Mouse (Mus musculus): ENCODE measurements around the gene Gpx3. TPM values are rescaled to one million over a fixed set of nuclear protein-coding genes. Genes with fewer than 3 reads are reported as not detected.
"Not testable (repeated sequence)": the region's sequence is repeated elsewhere in the genome, so short reads cannot be mapped to it uniquely, and the experiment has no call there.

Gpx3 gene
- total RNA-seq, 2 experiments from 2014 or later, result 23.2 to 36.0 TPM

DNA sequence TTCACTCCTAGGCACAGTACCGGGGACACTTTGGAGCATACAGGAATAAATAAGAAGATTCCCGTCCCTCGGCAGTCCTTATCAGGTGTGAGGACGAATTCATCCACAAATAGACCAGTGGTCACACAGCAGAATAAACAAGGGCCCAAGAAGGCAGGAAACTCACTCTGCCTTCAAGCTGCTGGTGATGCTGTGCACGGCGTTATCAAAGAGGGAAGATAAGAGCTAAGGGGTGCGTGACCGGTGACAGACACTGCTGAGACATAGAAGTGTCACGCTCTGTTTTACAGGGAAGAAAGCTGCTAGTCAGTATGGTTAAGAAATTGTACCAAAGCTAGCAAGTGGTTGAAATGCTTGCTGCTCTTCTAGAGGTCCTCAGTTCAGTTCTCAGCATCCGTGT is 22.3 kb upstream of the Gpx3 start:
- DNase-seq, result no peak

DNA sequence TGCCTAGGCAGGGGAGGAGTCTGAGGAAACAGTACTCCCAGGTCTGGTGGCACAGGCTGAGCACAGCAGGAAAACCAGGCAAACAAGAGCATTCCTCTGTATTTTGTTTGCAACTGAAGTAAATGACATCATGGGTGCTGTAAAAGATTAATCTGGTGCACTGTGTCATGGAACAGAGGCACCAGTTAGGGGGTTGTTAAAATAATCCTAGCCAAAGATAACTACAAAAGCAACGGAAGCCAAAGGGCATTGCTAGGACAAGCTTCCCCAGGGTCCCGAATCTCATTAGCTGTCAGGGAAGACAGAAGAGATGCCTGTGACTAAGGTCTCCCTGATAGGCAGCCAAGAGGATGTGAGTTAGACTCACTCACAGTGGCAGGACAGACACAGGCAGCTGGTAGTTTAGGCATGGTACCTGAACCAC is 21.2 kb upstream of the Gpx3 start:
- DNase-seq, result no peak

DNA sequence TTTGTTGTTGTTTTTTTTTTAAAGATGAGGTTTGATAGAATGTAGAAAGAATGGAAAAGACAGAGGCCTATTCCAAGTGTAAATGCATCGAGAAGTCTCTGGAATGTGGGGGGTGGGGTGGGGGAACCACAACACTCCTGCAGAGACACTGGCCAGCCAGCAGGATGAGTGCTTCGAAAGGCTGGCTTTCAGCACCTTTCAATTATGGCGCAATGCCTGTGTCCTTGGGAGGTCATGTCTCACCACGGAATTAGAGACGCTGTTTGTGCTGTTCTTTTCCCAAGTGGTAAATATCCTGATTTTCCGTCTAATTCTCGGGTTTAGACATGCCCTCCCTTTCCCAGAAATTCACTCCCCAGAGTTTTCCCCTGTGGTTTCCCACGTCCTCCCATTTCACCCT is 19.6 kb upstream of the Gpx3 start:
- no peak for DNase-seq

DNA sequence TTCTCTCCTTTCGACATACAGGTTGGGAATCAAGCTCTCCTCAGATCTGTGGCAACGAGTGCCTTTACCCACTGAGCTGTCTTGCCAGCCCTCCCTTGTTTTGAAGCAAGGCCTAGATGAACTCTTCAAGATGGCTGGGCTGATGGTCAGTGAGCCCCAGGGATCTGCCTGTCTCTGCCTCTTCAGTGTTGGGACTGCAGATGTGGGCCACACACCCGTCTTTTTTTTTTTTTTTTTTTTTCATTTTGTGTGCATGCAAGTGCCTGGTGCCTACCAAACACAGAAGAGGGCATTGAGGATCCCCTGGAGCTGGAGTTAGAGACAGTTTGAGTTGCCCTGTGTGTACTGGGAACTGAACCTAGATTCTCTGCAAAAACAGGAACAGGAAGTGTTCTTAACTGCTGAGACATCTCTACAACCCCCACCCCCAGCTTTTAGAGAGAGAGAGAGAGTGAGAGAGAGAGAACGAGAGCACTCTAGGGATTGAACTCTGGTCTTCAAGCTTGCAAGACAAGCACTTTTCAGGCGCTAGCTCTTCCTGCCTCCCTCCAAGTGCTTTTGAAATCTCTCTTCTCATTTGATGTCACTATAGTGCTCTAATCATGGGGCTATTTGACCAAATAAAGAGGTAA is 17.9 kb upstream of the Gpx3 start:
- DNase-seq, result no peak

DNA sequence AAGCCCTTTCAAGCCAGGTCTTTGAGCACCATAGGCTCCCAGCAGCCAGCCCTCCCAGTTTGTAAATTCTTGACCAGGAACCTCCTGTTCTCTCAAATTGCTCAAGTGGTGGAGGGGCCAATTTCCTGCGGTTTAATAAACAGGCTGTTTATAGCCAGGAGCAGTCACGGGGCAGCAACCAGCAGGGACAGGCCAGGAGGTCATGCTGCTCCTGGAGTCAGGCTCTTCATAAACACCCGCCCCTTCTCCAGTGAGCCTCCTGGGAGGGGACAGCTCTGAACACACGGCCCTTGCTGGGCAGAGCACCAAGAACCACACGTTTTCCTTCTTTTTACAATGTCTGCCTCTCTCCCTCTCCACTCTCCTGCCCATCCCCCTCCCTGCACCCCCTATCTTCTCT is 17.3 kb upstream of the Gpx3 start:
- DNase-seq, result peak; percentile 29

DNA sequence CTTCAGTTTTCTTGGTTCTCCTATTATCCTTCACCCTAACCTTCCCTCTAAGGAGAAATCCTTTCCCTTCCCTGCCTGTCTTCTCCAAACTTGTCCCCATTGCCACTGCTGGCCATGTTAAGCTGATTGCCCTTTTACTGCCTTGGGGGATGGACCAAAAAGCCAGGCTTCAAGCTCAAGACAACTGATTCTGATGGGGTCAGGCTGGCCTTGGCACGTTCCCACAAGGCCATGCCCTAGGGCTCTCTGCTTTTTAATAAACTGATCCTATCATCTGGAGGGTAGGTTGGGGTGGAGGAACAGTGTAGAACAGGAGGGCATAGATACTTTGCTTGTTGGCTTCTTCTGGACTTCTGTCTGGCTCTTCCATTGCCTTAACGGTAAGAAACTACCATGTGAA is 16.8 kb upstream of the Gpx3 start:
- DNase-seq, result no peak

DNA sequence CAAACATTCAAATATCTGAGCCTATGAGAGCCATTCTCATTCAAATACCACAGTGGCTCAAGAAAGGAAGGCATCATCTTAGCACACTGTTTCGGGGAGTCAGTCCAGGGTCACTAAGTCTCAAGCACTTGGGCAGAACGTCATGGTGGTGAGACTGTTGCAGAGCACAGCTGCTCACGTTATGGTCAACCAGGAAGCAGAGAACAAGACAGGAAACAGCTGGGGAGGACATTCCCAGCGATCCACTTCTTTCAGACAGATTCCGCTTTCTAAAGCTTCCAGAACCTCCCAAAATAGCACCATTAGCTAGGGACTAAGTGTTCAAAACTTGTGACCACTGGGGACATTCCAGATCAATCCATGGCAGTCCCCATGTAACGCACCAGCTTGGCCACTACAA is 14.3 kb upstream of the Gpx3 start:
- no peak for DNase-seq

DNA sequence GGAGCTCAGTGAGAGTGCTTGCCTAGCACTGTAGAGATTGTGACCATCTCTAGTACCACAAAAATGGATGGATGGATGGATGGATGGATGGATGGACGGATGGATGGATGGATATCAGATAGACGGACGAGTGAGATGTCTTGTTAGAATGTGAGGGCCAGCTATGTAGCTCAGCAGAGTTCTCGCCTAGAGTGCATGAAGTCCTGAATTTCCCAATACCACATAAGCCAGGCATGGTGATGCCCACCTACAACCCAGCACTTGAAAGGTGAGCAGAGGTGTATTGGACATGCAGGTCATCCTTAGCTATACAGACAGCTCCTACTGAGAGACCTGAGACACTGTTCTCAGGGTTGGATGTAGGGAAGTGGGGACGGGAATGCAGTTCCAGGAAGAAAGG is 10.9 kb upstream of the Gpx3 start:
- DNase-seq, result no peak

DNA sequence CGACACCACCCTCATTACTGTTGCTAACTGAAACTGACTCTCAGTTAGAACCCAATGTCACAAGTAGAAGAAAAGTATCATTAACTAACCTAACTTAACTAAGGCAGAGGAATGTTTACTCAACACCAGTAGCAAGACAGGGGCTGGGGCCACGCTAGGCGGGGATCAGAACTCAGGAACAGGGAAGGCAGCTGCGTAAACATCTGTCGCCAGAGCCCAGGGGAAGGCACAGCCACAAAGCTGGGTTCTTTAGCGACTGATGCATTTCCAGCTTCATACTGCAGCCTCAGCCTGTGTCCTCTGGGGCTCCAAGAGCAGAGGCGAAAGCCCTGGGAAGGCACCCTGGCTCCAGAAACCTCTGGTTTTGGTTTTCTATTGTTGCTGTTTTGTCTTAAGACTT is 10.2 kb upstream of the Gpx3 start:
- no peak for DNase-seq

DNA sequence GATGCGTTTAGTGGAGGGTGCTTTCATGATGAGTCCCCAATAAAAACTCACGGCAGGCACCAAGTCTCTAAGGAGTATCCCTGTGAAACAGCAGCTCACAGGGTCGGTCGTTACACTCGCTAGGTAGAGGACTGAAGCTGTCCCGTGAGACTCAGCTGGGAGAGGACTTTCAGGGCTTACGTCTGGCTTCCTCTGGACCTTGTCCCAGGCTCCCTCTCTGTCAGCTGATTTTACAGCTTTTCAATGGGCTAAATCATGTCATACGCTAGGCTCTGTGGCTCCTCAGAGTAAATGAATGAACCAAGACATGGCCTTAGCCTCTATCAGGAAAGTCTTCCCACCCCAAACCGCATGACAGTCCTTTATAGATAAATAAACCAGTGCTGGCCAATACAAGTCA is 7.7 kb upstream of the Gpx3 start:
- no peak for DNase-seq

DNA sequence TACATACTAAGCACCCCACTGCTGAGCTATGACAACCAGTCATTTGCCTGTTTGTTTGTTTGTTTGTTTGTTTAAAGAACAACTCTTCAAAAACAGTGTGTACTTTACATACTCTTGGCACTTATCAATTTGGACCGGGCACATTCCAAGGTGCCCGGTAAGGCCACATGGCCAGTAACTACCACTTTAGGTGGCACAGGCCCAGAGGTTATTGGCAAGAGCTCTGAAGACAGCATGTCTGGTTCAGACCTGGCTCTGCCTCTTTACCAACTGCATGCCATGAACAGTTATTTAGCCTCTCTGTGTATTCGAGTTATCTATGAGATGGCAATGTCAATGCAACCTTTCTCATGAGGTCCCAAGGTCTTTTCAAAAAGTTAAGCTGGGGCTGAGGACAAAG is 5.6 kb upstream of the Gpx3 start:
- not testable (repeated sequence) for DNase-seq

DNA sequence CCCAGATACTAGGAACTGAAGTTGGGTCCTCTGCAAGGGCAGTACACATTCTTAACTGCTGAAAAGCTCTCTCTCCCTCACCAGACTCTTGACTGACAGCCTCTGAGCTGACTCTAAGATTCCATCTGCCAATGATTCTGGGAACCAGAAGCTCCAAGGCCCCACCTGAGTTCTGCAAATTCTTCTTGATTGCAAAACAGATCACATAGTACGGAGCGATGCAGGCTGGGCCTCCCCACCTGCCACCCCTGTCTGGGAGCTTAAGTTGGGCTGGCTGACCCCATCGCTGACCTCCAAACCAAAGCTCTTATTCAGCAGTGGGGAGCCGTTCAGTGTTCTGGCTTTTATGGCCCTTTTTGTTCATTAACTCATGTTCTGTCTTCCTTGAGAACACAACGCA is 4.8 kb upstream of the Gpx3 start:
- no peak for DNase-seq

DNA sequence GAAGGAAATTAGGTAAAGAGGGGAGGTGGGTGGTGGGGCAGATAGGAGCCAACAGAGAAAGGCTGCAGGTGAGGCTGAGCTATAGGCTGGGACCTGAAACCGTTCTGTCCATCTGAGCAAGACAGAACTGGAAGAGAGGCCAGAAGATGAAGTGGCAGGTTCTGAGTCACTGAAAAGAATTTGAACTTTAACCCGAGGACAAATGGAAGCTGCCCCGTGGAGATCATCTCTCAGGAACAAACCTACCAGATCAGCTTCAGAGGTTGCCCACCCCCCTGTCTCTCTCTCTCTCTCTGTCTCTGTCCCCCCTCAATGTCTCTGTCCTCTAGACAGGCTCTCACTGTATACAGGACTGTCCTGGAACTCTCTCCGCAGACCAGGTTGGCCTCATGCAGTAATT is 2.6 kb upstream of the Gpx3 start:
- DNase-seq, result no peak

DNA sequence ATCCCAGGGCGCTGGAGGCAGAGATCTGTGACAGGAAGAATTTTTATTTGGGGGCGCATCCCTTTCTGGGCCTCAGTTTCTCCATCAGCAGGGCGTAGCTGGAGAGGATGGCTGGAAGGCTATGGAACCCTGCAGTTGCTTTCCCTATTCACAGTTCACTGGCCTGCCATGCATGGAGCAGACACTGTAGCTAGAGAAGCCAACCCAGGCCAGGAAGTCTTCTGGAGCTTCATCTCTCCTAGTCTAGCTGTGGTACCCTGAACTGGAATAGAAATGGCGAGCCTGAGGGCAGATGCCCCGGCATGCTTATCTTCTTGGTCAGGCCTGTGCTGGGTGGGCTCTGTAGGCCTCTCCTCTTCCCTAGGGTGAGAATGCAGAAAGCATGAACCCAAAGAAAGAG is 1.1 kb downstream of the Gpx3 start:
- no peak for DNase-seq

DNA sequence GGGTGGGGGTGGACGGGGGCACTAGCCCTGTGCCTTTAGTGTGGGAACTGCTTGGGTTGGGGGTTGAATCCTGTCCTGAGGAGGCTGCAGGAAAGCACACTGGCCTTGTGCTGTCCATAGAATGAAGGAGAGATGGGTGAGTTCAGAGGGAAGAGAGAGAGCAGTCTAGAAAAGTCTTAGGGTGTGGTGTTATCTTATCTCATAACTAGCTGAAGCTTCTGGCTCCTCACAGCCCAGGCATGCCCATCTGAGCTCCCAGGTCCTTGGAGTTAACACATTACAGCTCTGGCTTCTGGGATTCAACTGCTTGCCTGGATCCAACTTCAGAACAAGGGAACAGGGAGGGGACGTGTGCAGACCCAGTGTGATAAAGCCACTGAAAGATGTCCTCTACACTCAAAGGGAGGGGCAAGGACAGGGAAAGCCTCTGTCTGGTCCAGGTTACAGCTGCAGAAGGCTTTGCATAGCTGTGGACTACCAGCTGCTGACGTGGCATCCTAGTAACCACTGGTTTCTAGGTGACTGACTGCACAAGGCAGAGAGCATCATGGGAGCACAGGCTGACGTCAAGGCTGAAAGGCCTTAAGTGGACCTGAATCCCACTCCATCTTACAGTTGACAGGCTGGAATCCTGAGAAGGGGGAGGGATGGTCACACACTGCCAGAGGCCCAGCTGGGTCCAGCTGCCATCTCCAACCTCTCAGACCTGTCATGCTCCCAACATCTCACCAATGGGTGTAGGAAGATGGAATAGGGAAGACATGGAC is 1.9 kb downstream of the Gpx3 start:
- no peak for DNase-seq

DNA sequence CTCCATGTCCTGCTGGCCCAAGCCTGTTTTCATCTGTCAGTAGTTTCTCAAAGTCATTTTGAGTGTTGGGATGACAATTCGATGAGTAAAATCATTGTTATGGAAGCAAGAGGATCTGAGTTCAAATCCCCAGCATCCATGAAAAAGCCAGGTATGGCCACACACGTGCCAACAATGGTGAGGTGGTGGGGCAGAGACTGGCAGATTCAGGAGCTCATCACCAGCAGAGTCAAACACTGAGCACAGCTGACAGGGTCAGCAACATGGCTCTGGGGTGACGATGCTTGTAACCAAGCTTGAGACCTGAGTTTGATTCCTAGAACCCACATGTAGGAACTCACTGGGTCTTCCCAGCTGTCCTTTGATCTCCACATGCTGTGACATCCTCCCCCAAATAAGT is 2.8 kb downstream of the Gpx3 start:
- DNase-seq, result no peak

DNA sequence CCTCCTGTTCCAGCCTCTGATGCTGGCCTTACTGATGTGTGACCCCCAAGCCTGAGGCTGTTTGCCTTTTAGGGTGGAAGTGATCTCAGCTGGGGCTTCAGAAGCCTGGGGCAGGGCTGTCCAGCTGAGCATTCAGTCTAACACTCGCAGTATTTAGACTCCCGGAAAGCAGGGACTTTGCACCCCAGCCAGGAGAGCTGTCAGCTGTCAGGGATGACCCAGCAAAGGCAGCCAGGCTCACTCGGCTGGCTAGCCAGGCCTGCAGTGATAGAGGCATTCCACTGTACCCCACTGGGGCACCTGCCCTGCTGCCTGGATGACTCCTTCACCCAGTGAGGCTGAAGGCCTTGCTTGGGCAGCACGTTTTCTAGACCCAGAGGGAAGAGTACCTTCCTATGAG is 3.7 kb downstream of the Gpx3 start:
- peak; percentile 44 for DNase-seq

DNA sequence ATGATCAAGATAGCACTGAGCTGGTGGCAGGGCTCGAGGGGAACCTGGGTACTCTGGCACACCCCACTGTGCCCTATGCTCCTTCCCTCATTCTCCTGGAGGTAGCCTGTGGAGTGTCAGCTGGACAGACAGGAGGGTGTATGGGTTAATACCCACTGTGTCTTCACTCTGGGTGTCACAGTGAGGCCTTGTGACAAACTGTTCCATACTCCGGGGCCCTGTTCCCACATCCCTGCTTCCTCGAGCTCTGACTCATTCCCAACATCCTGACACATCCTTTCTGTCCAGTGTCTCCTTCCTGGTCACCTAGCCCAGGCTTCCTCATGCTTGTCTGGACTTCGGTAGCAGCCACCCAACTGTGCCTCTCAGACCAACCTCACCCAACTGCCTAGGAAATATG is 4.2 kb downstream of the Gpx3 start:
- DNase-seq, result no peak

DNA sequence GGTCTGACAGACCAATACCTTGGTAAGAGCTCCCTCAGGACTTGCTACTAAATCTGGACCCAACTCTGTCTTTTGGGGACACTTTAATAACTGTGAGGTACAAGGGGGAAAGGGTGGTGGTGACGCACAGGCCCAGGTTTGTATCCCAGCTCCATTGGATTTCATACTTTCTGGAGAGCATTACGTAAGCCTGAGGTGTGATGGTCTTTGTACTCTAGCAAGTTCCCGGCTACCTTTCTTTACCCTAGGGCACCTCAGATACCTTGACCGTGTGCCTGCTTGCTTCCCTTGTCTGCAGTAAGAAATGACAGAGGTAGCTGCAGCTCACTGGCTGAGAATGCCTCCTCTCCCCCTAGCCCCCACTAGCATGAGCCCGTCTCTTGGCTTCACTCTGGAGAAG is 5.0 kb downstream of the Gpx3 start:
- DNase-seq, result no peak

DNA sequence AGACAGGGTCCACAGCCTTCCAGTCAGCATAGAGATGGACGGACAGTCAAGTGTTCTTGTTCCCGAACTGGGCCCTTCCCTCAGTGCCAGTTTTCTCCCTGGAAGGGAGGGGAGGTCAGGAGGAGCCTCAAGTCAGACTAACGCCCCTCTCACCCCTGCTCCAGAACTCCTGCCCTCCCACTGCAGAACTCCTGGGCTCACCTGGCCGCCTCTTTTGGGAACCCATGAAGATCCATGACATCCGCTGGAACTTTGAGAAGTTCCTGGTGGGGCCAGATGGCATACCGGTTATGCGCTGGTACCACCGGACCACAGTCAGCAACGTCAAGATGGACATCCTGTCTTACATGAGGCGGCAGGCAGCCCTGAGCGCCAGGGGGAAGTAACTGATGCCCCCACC is 7.0 kb downstream of the Gpx3 start:
- DNase-seq, result no peak

DNA sequence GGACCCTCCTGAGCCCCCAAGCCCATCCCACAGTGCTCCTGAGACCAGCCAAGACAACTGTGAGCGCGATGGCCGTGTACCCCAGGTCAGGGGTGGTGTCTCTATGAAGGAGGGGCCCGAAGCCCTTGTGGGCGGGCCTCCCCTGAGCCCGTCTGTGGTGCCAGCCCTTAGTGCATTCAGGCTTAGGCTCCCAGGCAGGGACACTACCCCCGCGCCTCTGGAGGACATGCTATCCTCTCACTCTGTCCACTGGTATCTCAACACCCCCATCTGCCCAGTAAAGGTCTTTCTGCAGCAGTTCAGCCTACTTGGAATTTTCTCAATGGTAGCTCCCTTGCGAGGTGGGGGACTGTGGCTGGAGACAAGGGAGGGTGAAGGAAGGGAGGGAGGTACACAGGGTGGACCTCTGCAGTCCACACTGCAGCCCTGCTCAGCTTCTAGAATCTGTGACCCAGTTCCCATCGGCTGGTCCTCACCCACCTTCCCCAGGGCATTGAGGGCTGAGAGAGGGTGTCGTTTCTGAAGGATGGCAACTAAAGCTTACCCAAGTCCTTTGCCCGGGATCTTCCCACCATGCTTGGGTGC is 7.9 kb downstream of the Gpx3 start:
- DNase-seq, result no peak

DNA sequence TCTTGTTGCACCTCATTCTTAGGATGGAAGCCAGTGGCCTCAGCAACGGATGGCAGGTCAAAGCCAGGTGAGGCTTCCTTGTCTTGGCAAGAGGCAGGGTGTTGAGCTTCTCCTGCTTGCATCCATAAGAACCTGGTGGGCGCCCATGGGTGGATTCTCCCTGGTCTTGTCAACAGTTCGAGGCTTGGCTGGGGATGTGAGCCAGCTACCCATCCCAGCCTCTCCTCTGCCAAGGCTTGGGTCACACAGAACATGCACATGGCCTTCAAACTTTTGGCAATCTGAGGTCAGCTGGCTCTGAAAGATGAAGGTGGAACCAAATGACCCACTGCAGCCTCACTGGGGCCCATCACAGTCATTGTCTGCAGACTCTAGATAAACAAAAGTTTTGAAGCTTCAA is 8.9 kb downstream of the Gpx3 start:
- no peak for DNase-seq

DNA sequence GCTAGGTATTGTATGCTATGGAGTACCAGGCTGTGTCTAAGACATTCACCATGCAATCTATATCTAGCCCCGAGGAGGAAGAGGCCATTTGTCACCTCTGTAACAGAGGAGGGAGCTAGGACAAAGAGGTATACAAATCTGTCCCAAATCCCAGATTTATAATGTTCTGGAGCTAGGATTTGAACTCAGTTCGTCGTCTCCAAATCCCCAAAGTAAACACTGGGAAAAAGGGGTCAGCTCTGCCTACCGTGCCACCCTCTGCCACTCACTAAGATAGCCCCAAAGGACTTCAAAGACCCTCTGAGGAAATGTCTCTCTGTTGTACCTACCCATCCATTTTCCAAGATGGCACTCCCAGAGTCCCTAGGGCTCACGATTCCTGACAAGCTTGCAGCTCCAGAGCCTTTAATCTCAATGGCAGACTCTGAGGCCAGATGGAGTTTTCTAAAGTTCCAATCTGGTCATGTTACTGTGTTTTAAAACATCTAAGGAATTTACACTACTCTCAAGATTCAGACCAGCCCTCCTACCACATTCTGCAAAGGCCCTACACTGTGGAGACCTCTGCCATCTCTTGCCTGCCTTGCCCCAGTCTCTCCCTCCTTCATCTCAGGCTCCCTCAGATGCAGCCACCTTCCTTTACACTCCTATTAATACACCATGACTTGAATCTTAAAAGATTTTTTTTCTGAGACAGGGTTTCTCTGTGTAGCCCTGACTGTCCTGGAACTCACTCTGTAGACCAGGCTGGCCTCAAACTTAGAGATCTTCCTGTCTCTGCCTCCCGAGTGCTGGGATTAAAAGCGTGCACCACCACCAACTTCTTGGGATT is 9.6 kb downstream of the Gpx3 start:
- no peak for DNase-seq

Data from gastrocnemius, postnatal 10 days (tissue).